Mouse (Mus musculus) layer of hippocampus, postnatal 25 days (tissue): ENCODE data around the gene 2310079G19Rik. TPM values are rescaled to one million over a fixed set of nuclear protein-coding genes. Genes with fewer than 3 reads are reported as not detected.

Experiments
- total RNA-seq, 2 experiments: library from RNA; stranded (reverse); gene quantifications; 2 replicates each; pipeline ENCODE4 v1.2.3; 2021

The 2310079G19Rik gene
- total RNA-seq, 2 experiments from 2014 or later: not detected

Other genes with a start within 250 kb of the 2310079G19Rik start
- not detected for gene Cldn17, start 120.7 kb downstream of the 2310079G19Rik start, total RNA-seq
- not detected for gene Cldn8, start 64.5 kb downstream of the 2310079G19Rik start, total RNA-seq
- gene Krtap24-1, start 15.4 kb downstream of the 2310079G19Rik start, total RNA-seq: not detected
- gene Krtap26-1, start 20.1 kb upstream of the 2310079G19Rik start, total RNA-seq: not detected
- gene Krtap27-1, start 44.0 kb upstream of the 2310079G19Rik start, total RNA-seq: not detected
- not detected for gene 2310061N02Rik, start 80.3 kb upstream of the 2310079G19Rik start, total RNA-seq
- not detected for gene Krtap13-1, start 101.2 kb upstream of the 2310079G19Rik start, total RNA-seq
- not detected for gene Krtap13, start 124.0 kb upstream of the 2310079G19Rik start, total RNA-seq
- gene 2310034C09Rik, start 131.2 kb upstream of the 2310079G19Rik start, total RNA-seq: not detected
- gene 2310057N15Rik, start 146.5 kb upstream of the 2310079G19Rik start, total RNA-seq: not detected
- not detected for gene Gm5965, start 150.2 kb upstream of the 2310079G19Rik start, total RNA-seq
- gene Gm20741, start 184.6 kb upstream of the 2310079G19Rik start, total RNA-seq: not detected
- gene Krtap15, start 192.5 kb upstream of the 2310079G19Rik start, total RNA-seq: not detected
- not detected for gene Krtap14, start 198.5 kb upstream of the 2310079G19Rik start, total RNA-seq
- not detected for gene Krtap19-1, start 241.7 kb upstream of the 2310079G19Rik start, total RNA-seq
- not detected for gene Krtap19-2, start 246.6 kb upstream of the 2310079G19Rik start, total RNA-seq